Mouse (Mus musculus): Measurements from ENCODE around the gene Gdf5.

- TF ChIP-seq MAFK (IDR thresholded peaks at IDR 0.05; ENCODE audit: insufficient read depth, low read depth, low read length) = no peak
- no peak for TF ChIP-seq ZNF384 (IDR thresholded peaks at IDR 0.05; ENCODE audit: low read depth, low read length)
- no peak for TF ChIP-seq ZC3H11A (IDR thresholded peaks at IDR 0.05; ENCODE audit: borderline replicate concordance, low read depth, low read length)
- TF ChIP-seq HCFC1 (IDR thresholded peaks at IDR 0.05; ENCODE audit: borderline replicate concordance, insufficient read depth, low read length) = no peak
- TF ChIP-seq CHD2 (IDR thresholded peaks at IDR 0.05; ENCODE audit: low read depth, low read length) = no peak
Observed at GRCm38 (mm10) chr2:155914684-155915083, 30.5 kb downstream of the Gdf5 start.
